Mouse (Mus musculus): ENCODE data around the gene Idh3g.

DNA sequence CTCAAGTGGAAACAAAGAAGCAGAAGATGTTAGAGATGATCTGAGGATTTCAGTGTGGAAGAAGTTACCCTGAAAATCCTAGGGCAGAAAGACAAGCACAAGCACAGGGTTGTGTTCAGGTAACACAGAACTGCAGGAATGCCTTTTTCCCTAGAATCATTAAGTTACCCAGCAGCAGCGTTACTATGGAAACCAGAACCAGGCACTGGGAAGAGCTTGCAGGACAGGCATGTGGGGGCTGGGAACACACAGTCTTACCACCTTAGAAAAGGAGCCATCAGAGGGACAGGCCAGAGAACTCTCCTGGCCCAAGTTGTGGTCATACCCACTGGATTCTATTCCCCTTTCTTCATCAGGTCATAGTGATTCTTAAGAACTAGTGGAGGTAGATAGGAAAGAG lies 19.1 kb upstream of the Idh3g start:
- TF ChIP-seq POLR2A (IDR thresholded peaks at IDR 0.05; ENCODE audit: control insufficient read depth in 1 of 2, insufficient read depth in 1 of 2, low read depth in 1 of 2, low read length in 2 of 2, poor library complexity in 1 of 2): no peak
- TF ChIP-seq UBTF (IDR thresholded peaks at IDR 0.05; ENCODE audit: borderline replicate concordance, insufficient read depth, low read depth, low read length): no peak
- TF ChIP-seq ZC3H11A (IDR thresholded peaks at IDR 0.05; ENCODE audit: low read depth, low read length): no peak
- no peak for TF ChIP-seq TBP (IDR thresholded peaks at IDR 0.05; ENCODE audit: low read depth, low read length)
- no peak for TF ChIP-seq RAD21 (IDR thresholded peaks at IDR 0.05; ENCODE audit: low read depth, low read length)
